Mouse (Mus musculus): Measurements from ENCODE around the gene Lrfn2. TPM values are rescaled to one million over a fixed set of nuclear protein-coding genes. Genes with fewer than 3 reads are reported as not detected.

The Lrfn2 gene
- polyA plus RNA-seq, 1 experiment from 2014 or later: 0.23 TPM

DNA sequence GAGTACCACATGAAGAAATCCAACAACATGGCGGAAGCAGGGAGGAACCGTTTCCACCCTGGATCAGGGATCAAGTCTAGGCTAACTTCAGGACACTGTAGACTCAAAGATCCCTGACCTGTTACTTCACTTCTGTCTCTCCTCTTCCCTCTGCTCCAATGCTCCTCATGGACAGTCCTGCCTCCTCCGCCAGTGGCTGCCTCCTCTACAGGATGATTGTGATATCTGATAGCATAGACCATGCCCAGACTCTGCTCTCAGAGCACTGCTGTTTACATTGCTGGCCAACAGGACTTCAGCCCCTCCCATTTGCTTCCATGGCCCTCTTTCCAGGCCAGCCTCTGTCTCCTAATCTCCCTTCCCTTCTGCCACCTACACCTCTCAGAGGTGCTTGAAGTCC lies 132.9 kb downstream of the Lrfn2 start:
- no peak for DNase-seq (ENCODE audit: low spot score)
- WGBS: 86% methylated on average over 3 of the region's 3 CpGs
- H3K27ac ChIP-seq (replicated peaks): no peak overlapping the region

DNA sequence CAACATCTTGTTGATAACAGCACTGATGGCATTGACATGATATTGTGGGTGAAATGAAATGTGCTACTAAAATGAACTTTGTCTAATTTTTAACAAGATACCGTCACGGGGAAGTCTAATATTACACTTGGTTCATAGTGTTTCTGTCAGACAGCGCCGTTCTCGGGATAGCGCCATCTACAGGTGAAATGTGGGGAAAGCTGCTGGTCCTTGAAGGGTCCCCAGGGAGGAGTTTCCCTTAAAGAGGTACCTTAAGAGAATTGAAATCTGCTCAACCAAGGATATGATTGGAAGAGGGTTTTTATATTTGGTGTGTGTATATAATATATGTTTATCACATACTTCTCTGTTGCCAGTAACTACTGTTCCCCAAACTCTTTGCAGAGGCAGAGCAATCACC lies 134.6 kb downstream of the Lrfn2 start:
- no peak overlapping the region for H3K4me3 ChIP-seq
- peaks cover 15% of the 10 kb centered on the region for H3K4me1 ChIP-seq
- H3K27ac ChIP-seq (replicated peaks): no peak overlapping the region
- 60% methylated on average over 6 of the region's 6 CpGs for WGBS
- DNase-seq (ENCODE audit: low spot score): no peak
- H3K9me3 ChIP-seq (replicated peaks): no peaks in the 10 kb centered on the region
- H3K27me3 ChIP-seq (ENCODE audit: low read depth, poor library complexity, severe bottlenecking): no peaks in the 10 kb centered on the region
- no peaks in the 10 kb centered on the region for H3K36me3 ChIP-seq

More for the DNA sequence above, 132.9 kb downstream of the Lrfn2 start:
- H3K36me3 ChIP-seq: no peaks in the 10 kb centered on the region
- no peaks in the 10 kb centered on the region for H3K9me3 ChIP-seq (replicated peaks)
- peaks cover 15% of the 10 kb centered on the region for H3K4me1 ChIP-seq
- H3K27me3 ChIP-seq (ENCODE audit: low read depth, poor library complexity, severe bottlenecking): no peaks in the 10 kb centered on the region
- no peak overlapping the region for H3K4me3 ChIP-seq

DNA sequence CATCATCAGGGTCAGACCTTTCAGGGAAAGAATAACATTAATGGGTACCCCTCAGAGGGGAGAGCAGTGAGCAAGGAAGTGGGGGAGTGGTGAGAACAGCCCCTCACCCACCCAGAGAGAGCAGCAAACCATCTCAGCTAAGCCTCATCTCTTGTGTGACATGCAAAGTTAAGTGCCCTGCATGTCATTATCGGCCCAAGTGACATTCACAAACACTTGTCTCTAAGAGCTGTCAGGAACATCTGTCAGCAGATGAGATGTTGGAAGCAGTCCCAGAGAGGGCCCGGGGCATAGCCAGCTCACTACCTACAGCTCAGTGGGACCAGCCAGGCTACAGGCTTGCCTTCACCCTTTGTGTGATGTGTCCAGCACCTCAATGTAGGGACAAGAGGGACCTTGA lies 146.0 kb downstream of the Lrfn2 start:
- Histone ChIP-seq H3K4me1 (peaks cover 3% of the 10 kb centered on the region; the same call in 1 of the 2 replicates), H3K36me3 (no peaks in the 10 kb centered on the region), H3K4me3 (no peak overlapping the region), H3K27me3 (ENCODE audit: low read depth, poor library complexity, severe bottlenecking) (no peaks in the 10 kb centered on the region), H3K27ac (replicated peaks) (no peak overlapping the region), H3K9me3 (replicated peaks) (no peaks in the 10 kb centered on the region)
- WGBS: 81% methylated on average over 2 of the region's 2 CpGs
- no peak for DNase-seq (ENCODE audit: low spot score)

DNA sequence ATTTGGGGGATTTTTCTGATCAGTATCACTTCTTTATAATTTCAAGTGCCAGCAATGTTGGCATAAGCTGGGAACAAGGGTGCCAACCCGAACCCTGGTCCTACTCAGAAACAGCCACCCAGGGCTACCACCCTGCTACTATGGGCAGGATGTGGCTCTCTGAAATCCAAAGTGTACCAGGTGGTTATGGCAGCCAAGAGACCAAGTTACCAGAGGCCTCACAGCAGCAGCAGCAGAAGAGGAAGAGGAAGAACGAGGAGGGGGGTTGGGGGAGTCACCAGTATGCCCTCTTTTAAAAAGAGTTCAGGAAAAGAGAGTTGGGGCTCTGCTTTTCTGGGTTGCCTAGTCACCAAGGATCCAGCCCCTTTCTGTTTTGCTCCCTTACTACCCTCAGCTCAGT lies 147.5 kb downstream of the Lrfn2 start:
- 78% methylated on average over 2 of the region's 2 CpGs for WGBS
- no peak overlapping the region for H3K27ac ChIP-seq (replicated peaks)

DNA sequence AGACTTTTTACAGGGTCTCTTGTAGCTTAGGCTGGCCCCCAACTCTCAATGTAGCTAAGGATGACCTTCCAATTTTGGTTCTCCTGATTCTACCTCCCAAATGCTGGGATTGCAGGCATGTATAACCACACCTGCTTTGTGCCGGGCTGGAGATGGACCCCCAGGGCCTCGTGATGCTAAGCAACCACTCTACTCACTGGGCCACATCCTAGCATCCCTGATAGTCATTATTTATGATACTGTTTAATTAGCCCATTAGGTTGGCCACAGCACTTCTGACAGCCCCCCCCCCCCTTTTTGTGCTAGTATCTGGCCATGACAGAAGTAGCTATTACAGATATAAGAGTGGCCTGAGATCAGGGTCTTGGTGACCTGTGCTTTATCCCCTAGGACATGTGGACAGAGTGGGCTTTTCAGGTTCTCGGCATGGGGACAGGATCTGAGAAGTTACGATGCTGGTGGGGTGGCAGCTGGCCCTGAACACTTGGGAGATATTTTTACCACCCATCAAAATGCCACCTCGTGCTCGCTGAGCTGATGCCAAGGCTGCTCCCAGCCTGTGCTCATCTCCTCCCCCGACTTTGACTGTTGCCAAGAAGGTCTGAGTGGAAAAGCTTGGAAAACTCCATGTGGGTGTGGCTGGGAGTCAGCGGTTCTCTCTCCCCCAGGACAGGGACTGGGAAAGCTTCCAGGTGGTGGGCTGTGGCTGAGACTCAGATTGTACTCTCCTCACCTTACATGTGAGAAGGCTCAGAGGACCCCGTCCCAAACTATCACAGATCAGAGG lies 151.6 kb downstream of the Lrfn2 start:
- Histone ChIP-seq H3K4me3 (no peak overlapping the region), H3K27ac (replicated peaks) (no peak overlapping the region), H3K4me1 (no peaks in the 10 kb centered on the region), H3K27me3 (ENCODE audit: low read depth, poor library complexity, severe bottlenecking) (no peaks in the 10 kb centered on the region), H3K36me3 (no peaks in the 10 kb centered on the region), H3K9me3 (replicated peaks) (no peaks in the 10 kb centered on the region)
- WGBS: 92% methylated on average over 9 of the region's 9 CpGs
- no peak for DNase-seq (ENCODE audit: low spot score)

More for the DNA sequence above, 147.5 kb downstream of the Lrfn2 start:
- H3K36me3 ChIP-seq: no peaks in the 10 kb centered on the region
- no peaks in the 10 kb centered on the region for H3K9me3 ChIP-seq (replicated peaks)
- peaks cover 3% of the 10 kb centered on the region; the same call in 1 of the 2 replicates for H3K4me1 ChIP-seq
- no peak overlapping the region for H3K4me3 ChIP-seq
- DNase-seq (ENCODE audit: low spot score): no peak
- H3K27me3 ChIP-seq (ENCODE audit: low read depth, poor library complexity, severe bottlenecking): no peaks in the 10 kb centered on the region

DNA sequence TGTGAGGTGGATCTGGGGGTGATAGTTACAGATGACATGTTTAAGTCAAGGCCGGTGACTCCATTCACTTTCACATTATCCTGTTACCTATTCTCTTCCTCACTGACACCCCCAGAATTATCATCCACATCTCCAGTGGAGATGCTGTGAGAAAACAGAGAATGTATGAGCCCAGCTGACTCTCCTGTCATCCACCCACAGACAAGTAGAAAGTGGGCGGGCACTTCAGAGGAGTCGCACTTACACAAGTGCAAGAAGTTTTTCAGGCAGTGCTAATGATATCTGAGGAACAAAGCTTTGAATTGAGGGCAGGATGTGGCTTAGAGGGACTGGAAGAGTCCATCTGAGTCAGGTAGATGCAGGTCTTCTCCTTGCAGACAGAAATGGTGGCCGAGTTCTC lies 152.9 kb downstream of the Lrfn2 start:
- no peak overlapping the region for H3K27ac ChIP-seq (replicated peaks)

DNA sequence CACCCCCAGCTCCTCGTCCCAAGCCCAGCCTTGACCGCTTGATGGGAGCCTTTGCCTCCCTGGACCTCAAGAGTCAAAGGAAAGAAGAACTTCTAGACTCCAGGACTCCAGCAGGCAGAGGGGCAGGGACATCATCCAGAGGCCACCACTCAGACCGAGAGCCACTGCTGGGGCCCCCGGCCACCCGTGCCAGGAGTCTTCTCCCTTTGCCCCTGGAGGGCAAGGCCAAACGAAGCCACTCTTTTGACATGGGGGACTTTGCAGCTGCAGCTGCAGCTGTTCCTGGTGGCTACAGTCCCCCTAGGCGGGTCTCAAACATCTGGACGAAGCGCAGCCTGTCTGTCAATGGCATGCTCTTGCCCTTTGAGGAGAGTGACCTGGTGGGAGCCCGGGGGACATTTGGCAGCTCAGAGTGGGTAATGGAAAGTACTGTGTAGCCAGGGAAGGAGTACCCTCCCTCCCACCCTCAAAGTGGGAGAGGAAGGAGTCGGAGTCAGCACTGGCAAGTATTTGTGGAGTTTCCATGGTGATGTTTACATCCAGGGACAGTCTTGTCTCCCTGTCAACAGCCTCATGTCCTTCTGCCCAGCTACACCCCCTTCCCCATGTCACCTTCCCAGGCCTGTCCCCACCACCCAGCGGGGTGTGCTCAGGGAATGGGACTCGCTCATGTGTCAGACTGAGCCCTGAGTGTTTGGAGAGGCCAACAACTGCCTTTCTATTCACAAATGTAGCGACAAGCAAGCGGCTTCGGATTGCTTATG lies 164.8 kb downstream of the Lrfn2 start:
- no peak for DNase-seq (ENCODE audit: low spot score)
- WGBS: 83% methylated on average over 16 of the region's 16 CpGs
- Histone ChIP-seq H3K27me3 (ENCODE audit: low read depth, poor library complexity, severe bottlenecking) (no peaks in the 10 kb centered on the region), H3K36me3 (no peaks in the 10 kb centered on the region), H3K4me1 (no peaks in the 10 kb centered on the region), H3K4me3 (no peak overlapping the region), H3K9me3 (replicated peaks) (no peaks in the 10 kb centered on the region), H3K27ac (replicated peaks) (no peak overlapping the region)

More for the DNA sequence above, 152.9 kb downstream of the Lrfn2 start:
- Histone ChIP-seq H3K27me3 (ENCODE audit: low read depth, poor library complexity, severe bottlenecking) (no peaks in the 10 kb centered on the region), H3K9me3 (replicated peaks) (no peaks in the 10 kb centered on the region), H3K4me1 (no peaks in the 10 kb centered on the region), H3K4me3 (no peak overlapping the region), H3K36me3 (no peaks in the 10 kb centered on the region)
- 92% methylated on average over 4 of the region's 4 CpGs for WGBS
- no peak for DNase-seq (ENCODE audit: low spot score)

DNA sequence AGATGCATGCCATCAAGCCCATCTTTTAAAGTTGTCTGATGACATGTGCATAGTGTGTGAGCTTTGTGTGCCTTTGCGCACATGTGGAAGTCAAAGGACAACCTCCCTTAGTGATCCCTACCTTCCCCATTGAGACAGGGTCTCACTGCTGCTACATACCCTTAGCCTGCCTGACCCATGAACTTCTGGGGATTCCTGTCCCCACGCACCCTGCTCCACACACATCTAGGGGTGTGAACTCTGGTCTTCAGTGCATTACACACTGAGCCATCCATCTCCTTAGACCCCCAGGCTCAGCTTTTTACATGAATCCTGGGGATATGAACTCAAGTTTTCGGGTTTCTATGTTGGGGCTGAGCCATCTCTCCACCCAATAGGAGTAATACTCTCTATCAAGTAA lies 179.2 kb downstream of the Lrfn2 start:
- H3K36me3 ChIP-seq: no peaks in the 10 kb centered on the region
- no peaks in the 10 kb centered on the region for H3K27me3 ChIP-seq (ENCODE audit: low read depth, poor library complexity, severe bottlenecking)
- 88% methylated on average over 3 of the region's 3 CpGs for WGBS
- H3K4me3 ChIP-seq: no peak overlapping the region
- H3K9me3 ChIP-seq (replicated peaks): no peaks in the 10 kb centered on the region
- H3K27ac ChIP-seq (replicated peaks): no peak overlapping the region
- H3K4me1 ChIP-seq: no peaks in the 10 kb centered on the region
- no peak for DNase-seq (ENCODE audit: low spot score)

DNA sequence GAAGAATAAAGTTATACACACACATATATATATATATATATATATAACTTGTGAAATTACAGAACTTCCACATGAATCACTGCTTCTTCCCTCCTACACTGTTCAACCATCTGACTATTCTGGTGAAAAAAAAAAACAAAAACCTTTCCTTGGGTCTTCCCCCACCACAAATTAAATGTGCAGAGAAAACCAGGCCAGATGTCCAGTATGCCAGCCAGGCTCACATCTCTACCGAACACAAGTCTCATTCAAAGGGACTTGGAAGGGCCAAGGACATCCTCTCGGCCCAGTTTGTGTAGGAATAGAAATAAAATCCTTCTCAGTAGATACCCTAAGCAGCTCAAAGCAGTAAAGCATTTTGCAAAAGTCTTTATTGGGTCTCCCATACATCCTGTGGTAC lies 179.7 kb downstream of the Lrfn2 start:
- H3K4me1 ChIP-seq: no peaks in the 10 kb centered on the region
- H3K4me3 ChIP-seq: no peak overlapping the region
- no peak overlapping the region for H3K27ac ChIP-seq (replicated peaks)
- 87% methylated on average over 2 of the region's 2 CpGs for WGBS
- H3K9me3 ChIP-seq (replicated peaks): no peaks in the 10 kb centered on the region
- no peaks in the 10 kb centered on the region for H3K36me3 ChIP-seq
- DNase-seq (ENCODE audit: low spot score): no peak
- H3K27me3 ChIP-seq (ENCODE audit: low read depth, poor library complexity, severe bottlenecking): no peaks in the 10 kb centered on the region

DNA sequence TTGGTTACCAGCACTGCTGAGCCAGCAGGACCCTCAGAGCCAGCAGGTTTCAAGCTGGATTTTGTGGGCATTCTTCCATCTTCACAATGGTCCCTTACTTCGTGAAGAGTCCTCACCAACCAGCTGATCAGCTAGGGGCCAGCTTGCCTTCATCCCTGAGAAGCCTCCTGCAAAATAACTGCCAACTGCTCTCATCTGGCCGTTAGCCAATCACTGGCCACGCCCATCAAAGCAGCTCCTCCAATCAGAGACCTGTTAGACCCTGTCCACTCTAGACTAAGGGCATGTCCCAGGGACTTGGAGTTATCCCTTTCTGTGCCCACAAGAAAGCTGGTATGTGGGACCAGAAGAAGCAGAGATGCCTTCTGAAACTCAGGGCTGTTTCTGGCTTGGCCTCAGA lies 181.2 kb downstream of the Lrfn2 start:
- Histone ChIP-seq H3K27ac (replicated peaks) (no peak overlapping the region), H3K36me3 (no peaks in the 10 kb centered on the region), H3K9me3 (replicated peaks) (no peaks in the 10 kb centered on the region), H3K4me3 (no peak overlapping the region), H3K27me3 (ENCODE audit: low read depth, poor library complexity, severe bottlenecking) (no peaks in the 10 kb centered on the region), H3K4me1 (no peaks in the 10 kb centered on the region)
- DNase-seq (ENCODE audit: low spot score): no peak
- 70% methylated on average over 3 of the region's 3 CpGs for WGBS

DNA sequence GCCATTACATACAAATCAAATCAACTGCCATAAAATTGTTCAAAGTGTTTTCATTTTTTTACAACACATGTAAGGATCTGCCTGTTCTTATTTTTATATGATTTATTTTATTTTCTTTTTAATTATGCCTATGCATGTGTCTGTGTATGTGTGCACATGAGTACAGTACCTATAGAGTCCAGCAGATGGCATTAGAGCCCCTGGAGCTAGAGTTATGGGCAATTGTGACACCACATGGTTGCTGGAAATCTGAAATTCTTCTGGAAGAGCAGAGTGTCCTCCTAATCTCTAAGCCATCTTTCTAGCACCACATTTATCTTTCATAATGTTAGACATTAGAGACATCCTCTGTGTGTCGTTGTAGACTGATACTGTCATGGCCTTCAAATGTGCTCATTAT lies 192.0 kb downstream of the Lrfn2 start:
- no peaks in the 10 kb centered on the region for H3K9me3 ChIP-seq (replicated peaks)
- H3K27me3 ChIP-seq (ENCODE audit: low read depth, poor library complexity, severe bottlenecking): no peaks in the 10 kb centered on the region
- no peaks in the 10 kb centered on the region for H3K4me1 ChIP-seq
- WGBS: 86% methylated on average over 1 of the region's 1 CpGs
- no peak overlapping the region for H3K27ac ChIP-seq (replicated peaks)
- H3K36me3 ChIP-seq: no peaks in the 10 kb centered on the region
- DNase-seq (ENCODE audit: low spot score): no peak
- H3K4me3 ChIP-seq: no peak overlapping the region

DNA sequence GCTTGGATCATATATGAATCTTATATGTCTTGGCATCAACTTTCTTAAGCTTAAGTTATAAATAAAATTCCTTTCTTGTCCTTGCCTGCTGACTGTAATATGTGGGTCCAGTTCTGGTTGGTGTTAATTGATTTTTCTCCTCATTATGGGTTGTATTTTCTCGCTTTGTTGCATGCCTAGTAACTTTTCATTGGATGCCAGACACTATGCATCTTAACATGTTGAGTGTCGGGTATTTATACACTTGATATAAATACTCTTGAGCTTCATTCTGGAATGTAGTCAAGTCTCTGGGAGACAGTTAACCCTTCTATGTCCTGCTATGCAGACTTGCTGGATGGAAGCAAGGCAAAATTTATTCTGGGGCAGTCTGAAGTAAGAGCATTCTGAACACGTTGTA lies 192.5 kb downstream of the Lrfn2 start:
- no peak for DNase-seq (ENCODE audit: low spot score)
- Histone ChIP-seq H3K4me3 (no peak overlapping the region), H3K36me3 (no peaks in the 10 kb centered on the region), H3K9me3 (replicated peaks) (no peaks in the 10 kb centered on the region), H3K27me3 (ENCODE audit: low read depth, poor library complexity, severe bottlenecking) (no peaks in the 10 kb centered on the region), H3K4me1 (no peaks in the 10 kb centered on the region), H3K27ac (replicated peaks) (no peak overlapping the region)
- WGBS: 88% methylated on average over 3 of the region's 3 CpGs
